Mouse (Mus musculus) limb, embryonic 15.5 days (tissue): ENCODE results near the gene Oat. TPM values are rescaled to one million over a fixed set of nuclear protein-coding genes. Genes with fewer than 3 reads are reported as not detected.

ENCODE experiments used
- ATAC-seq: fragments of 200-750 bp; cut with Nextera tagmentation; 2 replicates; pipeline ENCODE4 v1.8.0; 2017; ENCODE audit warnings: low read depth, moderate TSS enrichment; ENCODE audit not compliant: insufficient number of reproducible peaks, low FRiP score, low TSS enrichment
- H3K27ac ChIP-seq: fragments of 300-500 bp; sonication (generic); 2 replicates; pipeline ENCODE4 v1.5.1; 2015; ENCODE audit warnings: moderate library complexity, mild to moderate bottlenecking, inconsistent platforms
- H3K27me3 ChIP-seq: fragments of 300-500 bp; sonication (generic); 2 replicates; pipeline ENCODE4 v1.6.1; 2015; ENCODE audit warnings: inconsistent platforms
- H3K36me3 ChIP-seq: fragments of 300-500 bp; sonication (generic); 2 replicates; pipeline ENCODE4 v1.6.1; 2015; ENCODE audit warnings: inconsistent platforms
- H3K4me1 ChIP-seq: fragments of 300-500 bp; sonication (generic); 2 replicates; pipeline ENCODE4 v1.6.1; 2015; ENCODE audit warnings: inconsistent platforms
- H3K4me2 ChIP-seq: fragments of 300-500 bp; sonication (generic); 2 replicates; pipeline ENCODE4 v1.6.1; 2015; ENCODE audit warnings: mild to moderate bottlenecking, inconsistent platforms
- H3K4me3 ChIP-seq: fragments of 300-500 bp; sonication (generic); 2 replicates; pipeline ENCODE4 v1.5.1; 2015; ENCODE audit warnings: mild to moderate bottlenecking, inconsistent platforms
- H3K9ac ChIP-seq: fragments of 300-500 bp; sonication (generic); 2 replicates; pipeline ENCODE4 v1.6.1; 2015; ENCODE audit warnings: inconsistent platforms
- H3K9me3 ChIP-seq: fragments of 300-500 bp; sonication (generic); 2 replicates; pipeline ENCODE4 v1.6.1; 2016; ENCODE audit warnings: inconsistent platforms
- WGBS: fragments of 180-500 bp; shearing (Covaris S2); methylation state at CpG from one replicate; pipeline ENCODE4 v1.1.7; 2015; 5-methylcytosine and 5-hydroxymethylcytosine counted together
- polyA plus RNA-seq: library from polyadenylated mRNA; unstranded; fragments of >200 nt; fragmentation: Nextera tagmentation; extraction: Ambion mirVana; gene quantifications from 2 replicates; pipeline ENCODE4 v1.2.1, GENCODE M21; 2015

The Oat gene
- 264 and 274 TPM in 2 replicates for polyA plus RNA-seq

DNA sequence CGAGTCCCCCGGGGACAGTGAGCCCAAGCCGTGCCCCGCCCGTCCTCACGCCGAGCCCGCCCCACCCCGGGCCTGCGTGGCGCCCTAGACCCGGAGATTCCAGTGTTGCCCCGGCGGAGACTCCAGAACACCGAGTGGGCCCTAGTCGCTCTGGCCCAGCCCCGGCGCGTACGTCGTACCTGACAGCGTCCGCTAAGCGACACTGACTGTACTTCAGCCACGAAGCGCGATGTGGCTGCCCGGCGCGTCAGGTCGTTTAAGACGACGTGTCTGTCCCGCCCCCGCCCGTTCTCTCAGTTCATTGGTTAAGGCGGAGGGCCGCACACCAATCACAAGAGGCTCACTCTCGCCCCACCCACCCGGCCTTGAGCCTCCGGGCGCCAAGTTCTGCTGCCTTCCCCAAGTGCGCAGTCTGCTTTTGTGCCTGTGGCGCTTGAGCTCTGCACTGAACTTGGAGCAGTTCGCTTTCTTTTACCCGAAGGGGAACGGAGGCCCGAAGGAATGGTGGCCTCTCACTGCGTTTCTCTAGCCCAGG lies at the start of gene Oat:
Gene Oat, minus strand, starts transcription at position 283 of the 535 bp plus-strand sequence.
- H3K27ac ChIP-seq: peak within 1 kb of the TSS; percentile 99
- H3K27me3 ChIP-seq: 0 out of 2 replicates have a peak, but pooled peaks cover 3% of the 10 kb centered on the region
- WGBS: under 1% methylated on average over 46 of the region's 49 CpGs
- no peaks in the 10 kb centered on the region for H3K36me3 ChIP-seq
- peak within 1 kb of the TSS; percentile 68 for H3K4me2 ChIP-seq
- H3K9ac ChIP-seq: peak within 1 kb of the TSS; percentile 78
- ATAC-seq: peak; percentile 95
- H3K4me1 ChIP-seq: peaks cover 23% of the 10 kb centered on the region
- peak within 1 kb of the TSS; percentile 76 for H3K4me3 ChIP-seq
- H3K9me3 ChIP-seq: no peaks in the 10 kb centered on the region

- Histone ChIP-seq H3K4me3 (no peak overlapping the region), H3K4me1 (no peaks in the 10 kb centered on the region), H3K36me3 (no peaks in the 10 kb centered on the region), H3K27ac (no peak overlapping the region), H3K27me3 (no peaks in the 10 kb centered on the region), H3K9ac (no peak overlapping the region), H3K4me2 (no peak overlapping the region), H3K9me3 (no peaks in the 10 kb centered on the region)
- no peak for ATAC-seq
- WGBS: 73% methylated on average over 10 of the region's 10 CpGs
Observed at GRCm38 (mm10) chr7:132624161-132624560, 48.0 kb upstream of the Oat start.

GRCm38 (mm10) chr7:132619975-132620918 lies 44.0 kb upstream of the Oat start:
- no peaks in the 10 kb centered on the region for H3K9me3 ChIP-seq
- no peaks in the 10 kb centered on the region for H3K27me3 ChIP-seq
- 87% methylated on average over 15 of the region's 15 CpGs for WGBS
- H3K27ac ChIP-seq: no peak overlapping the region
- no peak overlapping the region for H3K9ac ChIP-seq
- no peak for ATAC-seq
- H3K4me1 ChIP-seq: peaks cover 5% of the 10 kb centered on the region; the same call in 1 of the 2 replicates
- no peaks in the 10 kb centered on the region for H3K36me3 ChIP-seq
- no peak overlapping the region for H3K4me3 ChIP-seq
- H3K4me2 ChIP-seq: no peak overlapping the region

GRCm38 (mm10) chr7:132619549-132619948 lies 43.4 kb upstream of the Oat start:
- no peaks in the 10 kb centered on the region for H3K27me3 ChIP-seq
- no peak overlapping the region for H3K9ac ChIP-seq
- WGBS: 90% methylated on average over 8 of the region's 8 CpGs
- peaks cover 5% of the 10 kb centered on the region; the same call in 1 of the 2 replicates for H3K4me1 ChIP-seq
- no peak overlapping the region for H3K4me3 ChIP-seq
- H3K36me3 ChIP-seq: no peaks in the 10 kb centered on the region
- H3K27ac ChIP-seq: no peak overlapping the region
- H3K9me3 ChIP-seq: no peaks in the 10 kb centered on the region
- no peak overlapping the region for H3K4me2 ChIP-seq
- no peak for ATAC-seq

DNA sequence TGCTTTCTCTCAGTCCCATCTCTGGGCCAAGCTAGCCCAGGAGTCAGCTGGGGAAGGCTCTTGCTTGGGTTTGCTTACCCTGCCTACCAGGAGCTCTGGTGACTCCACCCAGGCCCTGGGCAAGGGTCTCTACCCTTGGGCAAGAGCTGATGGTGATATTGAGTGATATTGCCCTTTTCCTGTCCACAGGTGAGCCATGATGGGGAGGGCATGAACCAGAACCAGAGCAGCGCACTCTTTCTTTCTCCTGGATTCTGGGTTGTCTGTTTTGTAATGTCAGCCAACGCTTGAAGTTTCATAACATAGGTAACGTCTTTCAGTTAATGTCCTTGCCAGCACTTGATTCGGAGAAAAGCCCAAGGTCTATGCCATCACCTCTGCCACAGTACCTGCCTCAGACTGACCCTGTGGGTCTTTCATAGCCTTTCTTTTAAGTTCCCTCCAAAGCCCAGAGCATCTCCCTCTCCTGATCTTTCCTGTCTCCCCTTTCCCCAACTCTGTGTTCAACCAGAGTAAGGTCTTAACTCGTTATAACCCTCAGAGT lies 40.9 kb upstream of the Oat start:
- no peak overlapping the region for H3K27ac ChIP-seq
- H3K4me3 ChIP-seq: no peak overlapping the region
- 75% methylated on average over 5 of the region's 5 CpGs for WGBS
- H3K27me3 ChIP-seq: no peaks in the 10 kb centered on the region
- H3K9me3 ChIP-seq: no peaks in the 10 kb centered on the region
- H3K36me3 ChIP-seq: no peaks in the 10 kb centered on the region
- H3K4me2 ChIP-seq: no peak overlapping the region
- no peak overlapping the region for H3K9ac ChIP-seq
- H3K4me1 ChIP-seq: peaks cover 7% of the 10 kb centered on the region
- ATAC-seq: no peak

DNA sequence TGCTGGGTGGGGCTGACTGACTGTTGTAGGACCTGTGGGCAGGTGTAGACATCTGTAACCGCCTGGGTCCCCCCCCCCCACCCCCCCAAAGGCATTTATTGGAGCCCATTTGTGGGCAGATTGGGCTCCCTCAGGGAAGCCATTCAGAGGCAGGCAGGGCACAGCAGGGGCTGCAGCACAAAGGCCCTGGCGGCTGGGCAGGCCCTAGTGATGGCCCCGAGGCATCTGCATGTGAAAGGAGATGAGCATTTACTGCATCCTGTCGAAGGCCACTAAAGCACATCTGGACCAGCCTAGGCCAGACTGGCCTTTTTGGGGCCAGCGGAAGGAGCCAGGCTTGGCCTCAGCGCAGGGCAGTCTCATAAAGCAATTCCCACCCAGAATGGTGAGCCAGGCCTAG lies 40.2 kb upstream of the Oat start:
- H3K4me3 ChIP-seq: no peak overlapping the region
- no peak overlapping the region for H3K9ac ChIP-seq
- H3K27me3 ChIP-seq: no peaks in the 10 kb centered on the region
- H3K27ac ChIP-seq: no peak overlapping the region
- no peaks in the 10 kb centered on the region for H3K36me3 ChIP-seq
- H3K9me3 ChIP-seq: no peaks in the 10 kb centered on the region
- WGBS: 32% methylated on average over 6 of the region's 6 CpGs
- no peak overlapping the region for H3K4me2 ChIP-seq
- ATAC-seq: no peak
- H3K4me1 ChIP-seq: peaks cover 7% of the 10 kb centered on the region

GRCm38 (mm10) chr7:132615346-132615745 lies 39.1 kb upstream of the Oat start:
- H3K9me3 ChIP-seq: no peaks in the 10 kb centered on the region

DNA sequence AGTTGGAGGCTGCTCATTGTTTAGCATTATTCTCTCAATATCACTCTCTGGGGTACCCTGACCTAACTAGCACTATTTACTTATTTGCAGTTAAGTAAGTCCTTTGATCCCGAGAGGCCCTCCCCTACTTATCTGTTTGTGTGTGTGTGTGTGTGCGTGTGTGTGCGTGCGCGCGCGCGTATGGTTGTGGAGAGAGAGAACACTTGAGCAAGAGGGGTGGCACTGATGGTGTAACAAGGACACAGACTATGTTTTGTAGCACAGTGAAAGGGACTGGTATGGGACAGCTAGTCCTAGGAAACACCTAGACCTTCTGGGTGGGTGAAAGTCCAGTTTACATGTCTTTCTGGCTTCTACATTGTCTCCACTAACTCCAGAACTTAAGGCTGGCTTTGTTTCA lies 35.3 kb upstream of the Oat start:
- Histone ChIP-seq H3K9me3 (no peaks in the 10 kb centered on the region), H3K4me2 (no peak overlapping the region), H3K9ac (no peak overlapping the region), H3K27me3 (no peaks in the 10 kb centered on the region), H3K36me3 (no peaks in the 10 kb centered on the region), H3K4me3 (no peak overlapping the region), H3K27ac (no peak overlapping the region), H3K4me1 (peaks cover 12% of the 10 kb centered on the region)
- WGBS: 97% methylated on average over 8 of the region's 8 CpGs
- no peak for ATAC-seq

More at GRCm38 (mm10) chr7:132615346-132615745, 39.1 kb upstream of the Oat start:
- Histone ChIP-seq H3K27ac (no peak overlapping the region), H3K9ac (no peak overlapping the region), H3K4me2 (no peak overlapping the region), H3K4me3 (no peak overlapping the region), H3K36me3 (no peaks in the 10 kb centered on the region), H3K4me1 (peaks cover 14% of the 10 kb centered on the region), H3K27me3 (no peaks in the 10 kb centered on the region)
- no peak for ATAC-seq
- 23% methylated on average over 3 of the region's 3 CpGs for WGBS

GRCm38 (mm10) chr7:132610468-132611318 lies 34.5 kb upstream of the Oat start, which contains the start of gene Lhpp:
Lhpp (plus strand) TSS chr7:132610638.
- Histone ChIP-seq H3K27me3 (no peaks in the 10 kb centered on the region), H3K4me2 (peak within 1 kb of the TSS; percentile 77), H3K27ac (peak within 1 kb of the TSS; percentile 47; the same call in 1 of the 2 replicates), H3K4me3 (peak within 1 kb of the TSS; percentile 64), H3K36me3 (no peaks in the 10 kb centered on the region), H3K9ac (peak within 1 kb of the TSS; percentile 45), H3K4me1 (peaks cover 11% of the 10 kb centered on the region), H3K9me3 (no peaks in the 10 kb centered on the region)
- 7% methylated on average over 44 of the region's 44 CpGs for WGBS
- peak; percentile 81 for ATAC-seq

DNA sequence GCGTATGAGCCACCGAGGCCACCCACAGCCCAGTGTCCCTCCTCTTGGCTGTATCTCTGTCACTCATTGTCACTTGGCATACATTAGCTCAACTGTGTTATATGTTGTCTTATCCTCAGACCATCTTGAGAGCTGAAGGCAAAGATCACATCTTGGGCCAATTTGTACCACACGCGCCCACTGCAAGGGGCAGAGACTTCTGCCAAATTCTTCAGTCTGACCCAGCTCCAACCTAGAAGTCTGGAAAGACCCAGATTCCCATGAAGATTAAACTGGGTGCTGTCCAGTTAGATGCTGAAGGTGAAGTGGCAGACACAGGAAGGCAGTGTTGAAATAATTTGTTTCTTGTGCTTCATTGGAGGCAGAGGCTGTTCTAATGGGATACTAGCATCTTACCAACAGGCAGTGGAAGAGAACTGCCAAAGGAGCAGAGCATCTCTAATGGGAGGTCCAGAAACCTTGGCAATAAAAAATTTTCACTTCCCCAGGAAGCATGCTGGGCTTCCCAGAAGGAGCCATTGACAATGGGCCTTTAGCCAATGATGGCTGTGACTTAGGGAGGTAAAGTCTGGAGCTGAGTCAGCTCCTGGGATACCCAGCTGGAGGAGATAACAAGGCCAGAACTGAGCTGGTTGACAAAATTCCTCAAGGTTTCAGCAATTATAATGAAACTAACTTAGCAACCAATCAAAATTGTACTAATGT lies 32.3 kb upstream of the Oat start:
- H3K9me3 ChIP-seq: no peaks in the 10 kb centered on the region
- WGBS: 90% methylated on average over 4 of the region's 4 CpGs
- H3K4me2 ChIP-seq: no peak overlapping the region
- no peak overlapping the region for H3K4me3 ChIP-seq
- no peak overlapping the region for H3K9ac ChIP-seq
- peaks cover 11% of the 10 kb centered on the region for H3K4me1 ChIP-seq
- H3K36me3 ChIP-seq: no peaks in the 10 kb centered on the region
- ATAC-seq: no peak
- H3K27ac ChIP-seq: no peak overlapping the region
- peaks cover 8% of the 10 kb centered on the region; the same call in 1 of the 2 replicates for H3K27me3 ChIP-seq

DNA sequence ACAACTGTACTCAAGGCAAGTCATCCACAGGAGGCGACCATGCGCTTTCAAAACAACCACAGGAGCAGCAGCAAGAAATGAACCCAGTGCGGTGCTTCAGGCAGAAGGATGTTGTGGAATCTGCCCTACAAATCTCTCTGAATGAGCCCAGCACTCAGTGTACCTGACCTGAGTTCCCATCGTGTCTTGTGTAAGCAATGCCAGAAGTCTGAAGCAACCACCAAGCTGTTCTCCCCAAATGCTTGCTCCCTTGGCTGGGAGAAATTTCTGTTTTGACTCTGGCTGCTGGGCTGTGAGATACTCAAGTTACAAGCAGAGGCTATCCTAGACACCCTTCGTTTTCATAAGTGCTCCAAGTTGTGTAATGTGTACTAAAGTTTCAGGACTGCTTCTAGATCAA lies 29.5 kb upstream of the Oat start:
- no peak for ATAC-seq
- no peak overlapping the region for H3K4me2 ChIP-seq
- no peaks in the 10 kb centered on the region for H3K36me3 ChIP-seq
- peaks cover 6% of the 10 kb centered on the region; the same call in 1 of the 2 replicates for H3K4me1 ChIP-seq
- 52% methylated on average over 5 of the region's 5 CpGs for WGBS
- no peak overlapping the region for H3K4me3 ChIP-seq
- no peaks in the 10 kb centered on the region for H3K9me3 ChIP-seq
- H3K27me3 ChIP-seq: peaks cover 35% of the 10 kb centered on the region
- no peak overlapping the region for H3K27ac ChIP-seq
- H3K9ac ChIP-seq: no peak overlapping the region
